Mouse (Mus musculus) embryo, embryonic 10 days (tissue): ENCODE measurements around the gene Nop16.

Experiments used
- DNase-seq: peaks from one replicate; pipeline ENCODE4 v3.0.0-alpha.2; 2015; ENCODE audit warnings: low spot score

The Nop16 gene

DNA sequence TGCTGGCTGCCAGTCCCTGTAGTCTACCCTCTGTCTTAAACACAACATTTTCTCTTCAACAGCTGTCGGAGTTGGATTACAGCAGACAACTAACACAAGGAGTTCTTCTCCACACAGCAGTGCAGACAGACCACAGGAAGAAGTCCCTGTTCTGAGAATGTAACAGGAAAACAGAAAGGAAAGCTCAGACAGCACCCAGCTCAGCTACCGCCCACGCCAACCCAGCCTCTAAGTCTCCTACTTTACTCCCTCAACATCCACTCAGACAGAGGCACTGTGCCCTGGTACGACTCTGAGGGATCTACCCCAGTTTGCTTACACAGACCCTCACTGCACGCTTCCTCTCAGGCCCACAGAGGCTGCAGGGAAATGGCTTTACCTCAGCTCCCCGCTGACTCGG lies 29.3 kb downstream of the Nop16 start:
- DNase-seq: no peak

DNA sequence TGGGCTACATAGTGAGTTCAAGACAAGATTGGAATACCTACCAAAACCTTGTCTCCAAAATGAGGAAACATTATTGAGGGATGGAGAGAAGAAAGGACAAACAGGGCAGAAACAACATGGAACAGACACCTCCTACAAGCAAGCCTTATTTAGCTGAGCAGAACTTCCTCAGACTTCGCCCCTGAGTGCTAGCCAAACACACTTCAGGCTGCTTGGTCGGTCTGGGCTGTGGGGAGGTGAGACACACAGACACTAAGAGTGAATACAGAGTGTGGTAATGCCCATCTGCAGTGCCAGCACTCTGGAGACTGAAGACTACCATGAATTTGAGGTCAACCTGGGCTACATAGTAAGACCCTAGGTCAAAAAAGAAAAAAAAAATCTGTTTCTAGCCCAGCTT lies 30.2 kb downstream of the Nop16 start:
- DNase-seq: no peak

DNA sequence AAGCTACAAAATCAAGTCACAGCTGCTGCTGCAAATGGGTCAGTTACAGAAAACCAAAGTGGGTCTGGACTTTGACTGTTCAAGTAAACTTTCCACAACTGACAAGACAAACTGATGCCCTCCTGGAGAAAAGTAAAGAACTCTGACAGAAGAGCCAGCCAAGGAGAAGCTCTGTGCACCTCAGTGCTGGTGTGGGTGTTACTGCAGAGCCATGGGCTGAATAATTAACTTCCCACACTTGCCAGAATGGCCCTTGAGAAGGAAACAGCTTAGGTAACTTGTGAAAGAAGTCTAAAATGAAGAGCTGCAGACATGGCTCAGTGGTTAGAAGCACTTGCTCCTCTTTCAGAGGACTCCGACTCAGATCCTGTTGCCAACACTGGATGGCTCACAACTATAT lies 32.2 kb downstream of the Nop16 start:
- no peak for DNase-seq

DNA sequence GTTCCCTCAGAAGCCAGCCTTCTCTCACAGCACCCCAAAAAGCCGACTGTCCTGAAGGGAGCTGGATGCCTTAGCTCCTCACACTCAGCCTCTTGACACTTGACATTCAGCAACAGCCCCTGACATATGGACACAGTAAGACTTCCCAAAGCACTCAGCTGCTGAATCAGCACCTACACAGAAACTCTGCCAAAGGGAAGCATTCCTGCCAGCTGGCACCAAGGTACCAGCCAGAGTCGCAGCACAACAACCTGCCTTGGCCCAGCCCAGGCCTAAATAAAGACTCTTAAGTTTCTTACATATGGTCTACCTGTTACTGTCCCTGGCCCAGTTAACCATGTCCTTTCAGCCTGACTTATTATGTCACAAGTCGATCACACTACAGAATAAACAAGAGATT lies 33.1 kb downstream of the Nop16 start:
- DNase-seq: no peak

DNA sequence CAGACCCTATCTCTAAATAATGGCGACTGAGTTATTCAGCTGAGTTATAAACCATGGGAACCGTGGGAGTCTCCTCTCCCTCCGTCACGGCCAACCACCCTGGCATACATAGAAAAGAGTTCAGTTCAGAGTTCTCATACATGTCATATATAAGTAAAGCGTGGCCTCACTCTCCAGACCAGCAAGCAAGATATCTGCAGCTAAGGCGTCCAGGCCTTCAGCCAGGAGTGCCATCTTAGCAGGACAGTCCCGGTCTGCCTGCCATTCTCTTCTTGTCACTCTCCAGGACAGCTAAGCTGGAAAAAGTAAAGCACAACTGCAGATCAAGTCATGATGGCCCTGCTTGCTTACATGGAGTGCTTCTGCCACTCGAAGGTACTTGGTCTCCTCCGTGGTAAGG lies 33.7 kb downstream of the Nop16 start:
- DNase-seq: no peak

DNA sequence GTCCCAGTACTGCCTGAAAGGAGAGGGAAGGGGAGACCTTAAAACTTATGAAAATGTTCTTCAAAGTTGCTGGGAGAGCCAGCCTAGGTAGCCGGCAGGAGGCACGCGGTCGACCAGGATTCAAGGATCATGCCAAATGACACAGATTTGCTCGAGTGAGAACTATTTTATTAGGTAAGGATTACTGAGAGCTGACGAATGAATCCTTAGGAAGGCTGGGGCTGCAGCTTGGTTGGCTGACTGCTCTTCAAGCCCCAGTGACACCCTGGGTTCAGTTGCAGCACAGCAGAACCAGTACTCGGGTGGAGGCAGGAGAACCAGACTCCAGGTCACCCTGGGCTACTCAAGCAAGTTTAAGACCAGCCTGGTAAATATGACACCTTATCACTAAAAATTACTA lies 41.9 kb downstream of the Nop16 start:
- DNase-seq: no peak
